Mouse (Mus musculus) forebrain, embryonic 15.5 days (tissue): Measurements from ENCODE around the gene 1300017J02Rik. TPM values are rescaled to one million over a fixed set of nuclear protein-coding genes. Genes with fewer than 3 reads are reported as not detected.

Source experiments
- ATAC-seq: fragments of 200-750 bp; cut with Nextera tagmentation; replicated peaks from 2 replicates; pipeline ENCODE4 v1.8.0; 2017; ENCODE audit warnings: mild to moderate bottlenecking, moderate TSS enrichment, moderate library complexity
- H3K27ac ChIP-seq: fragments of 300-500 bp; sonication (generic); replicated peaks from 2 replicates; pipeline ENCODE4 v1.5.1; 2015; ENCODE audit warnings: mild to moderate bottlenecking, inconsistent platforms
- H3K27me3 ChIP-seq: fragments of 300-500 bp; sonication (generic); 2 replicates; pipeline ENCODE4 v1.6.1; 2015; ENCODE audit warnings: inconsistent platforms
- H3K36me3 ChIP-seq: fragments of 300-500 bp; sonication (generic); 2 replicates; pipeline ENCODE4 v1.6.1; 2015; ENCODE audit warnings: mild to moderate bottlenecking, inconsistent platforms
- H3K4me1 ChIP-seq: fragments of 300-500 bp; sonication (generic); 2 replicates; pipeline ENCODE4 v1.6.1; 2015; ENCODE audit warnings: inconsistent platforms
- H3K4me2 ChIP-seq: fragments of 300-500 bp; sonication (generic); replicated peaks from 2 replicates; pipeline ENCODE4 v1.6.1; 2015; ENCODE audit warnings: mild to moderate bottlenecking, inconsistent platforms
- H3K4me3 ChIP-seq: fragments of 300-500 bp; sonication (generic); 2 replicates; pipeline ENCODE4 v1.5.1; 2015; ENCODE audit warnings: mild to moderate bottlenecking, inconsistent platforms
- H3K9ac ChIP-seq: fragments of 300-500 bp; sonication (generic); replicated peaks from 2 replicates; pipeline ENCODE4 v1.6.1; 2015; ENCODE audit warnings: mild to moderate bottlenecking, inconsistent platforms
- H3K9me3 ChIP-seq: fragments of 300-500 bp; sonication (generic); 2 replicates; pipeline ENCODE4 v1.6.1; 2016; ENCODE audit warnings: inconsistent platforms
- WGBS: fragments of 180-500 bp; shearing (Covaris S2); methylation state at CpG from one replicate; pipeline ENCODE4 v1.1.7; 2015; ENCODE audit warnings: mixed read lengths; 5-methylcytosine and 5-hydroxymethylcytosine counted together
- polyA plus RNA-seq: library from polyadenylated mRNA; unstranded; fragments of >200 nt; fragmentation: Nextera tagmentation; extraction: Ambion mirVana; gene quantifications from 2 replicates; pipeline ENCODE4 v1.2.1, GENCODE M21; 2015

1300017J02Rik gene
- polyA plus RNA-seq, 1 experiment from 2014 or later = 1.6 TPM

DNA sequence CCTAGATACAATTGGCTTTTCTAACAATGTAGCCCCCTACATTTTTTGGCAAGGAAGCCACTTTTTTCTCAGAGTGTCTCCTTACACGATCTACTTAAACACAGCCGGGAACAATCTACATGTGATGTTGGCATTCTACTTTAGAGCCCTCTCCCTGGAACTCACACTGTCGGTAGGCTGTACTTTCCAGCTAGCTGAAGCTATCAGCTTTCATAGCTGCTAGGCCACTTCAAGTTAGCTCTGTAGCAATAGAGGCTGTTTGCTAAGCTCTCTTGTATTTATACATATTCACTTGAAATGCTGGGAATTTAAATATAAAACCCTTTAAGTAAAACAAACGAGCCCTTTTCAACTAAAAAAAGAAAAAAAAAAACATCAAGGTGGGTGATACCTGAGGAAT lies 2.6 kb downstream of the 1300017J02Rik start:
- Histone ChIP-seq H3K27ac (no peak overlapping the region), H3K4me1 (peaks cover 23% of the 10 kb centered on the region), H3K9me3 (no peaks in the 10 kb centered on the region), H3K4me2 (no peak overlapping the region), H3K9ac (no peak overlapping the region), H3K4me3 (no peak overlapping the region), H3K27me3 (no peaks in the 10 kb centered on the region), H3K36me3 (no peaks in the 10 kb centered on the region)
- ATAC-seq = no peak
- WGBS = 86% methylated on average over 4 of the region's 4 CpGs

DNA sequence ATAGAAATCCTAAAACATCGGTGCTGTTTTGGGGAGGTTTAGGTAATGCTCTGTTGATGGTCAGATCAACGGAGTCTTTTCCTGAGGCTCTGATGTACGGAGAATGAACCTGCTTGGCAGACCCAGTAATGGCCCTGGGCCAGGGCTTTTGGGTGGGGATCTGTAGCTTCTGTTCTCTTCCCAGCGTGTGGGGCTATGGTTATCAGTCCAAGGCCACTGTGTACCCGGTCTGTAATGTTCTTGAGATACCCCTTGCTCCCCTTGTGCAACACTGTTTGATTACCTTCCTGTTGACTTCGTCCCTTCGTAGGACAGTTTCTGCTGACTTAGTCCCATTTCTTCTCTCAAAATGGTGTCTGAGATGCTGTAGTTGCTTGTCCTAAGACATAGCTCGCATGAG lies 3.8 kb downstream of the 1300017J02Rik start:
- Histone ChIP-seq H3K27ac (no peak overlapping the region), H3K36me3 (no peaks in the 10 kb centered on the region), H3K4me2 (no peak overlapping the region), H3K4me1 (peaks cover 12% of the 10 kb centered on the region), H3K27me3 (no peaks in the 10 kb centered on the region), H3K9ac (no peak overlapping the region), H3K4me3 (no peak overlapping the region), H3K9me3 (no peaks in the 10 kb centered on the region)
- 91% methylated on average over 8 of the region's 8 CpGs for WGBS
- ATAC-seq = no peak

DNA sequence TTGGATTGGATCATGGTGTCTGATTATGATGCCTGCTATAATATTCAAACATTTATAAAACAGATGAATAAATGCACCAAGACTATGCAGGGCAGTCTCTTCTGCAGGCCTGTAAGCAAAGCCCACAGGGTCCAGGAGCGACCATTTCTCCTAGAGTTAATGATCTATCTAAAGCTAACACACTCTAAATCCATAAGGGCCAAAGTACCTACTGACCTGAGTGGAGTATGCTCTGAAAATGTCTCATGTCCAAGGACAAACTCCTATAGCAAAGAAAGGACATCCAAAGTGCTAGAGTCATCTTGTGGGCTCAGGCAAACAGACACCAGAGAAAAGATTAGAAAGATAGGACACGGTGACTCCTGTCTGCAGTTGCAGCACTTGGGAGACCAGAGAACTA lies 10.4 kb downstream of the 1300017J02Rik start:
- H3K27ac ChIP-seq = no peak overlapping the region
- 95% methylated on average over 2 of the region's 2 CpGs for WGBS
- no peaks in the 10 kb centered on the region for H3K4me1 ChIP-seq
- no peak overlapping the region for H3K4me3 ChIP-seq
- no peak overlapping the region for H3K4me2 ChIP-seq
- ATAC-seq = no peak
- no peaks in the 10 kb centered on the region for H3K9me3 ChIP-seq
- no peak overlapping the region for H3K9ac ChIP-seq
- H3K27me3 ChIP-seq = no peaks in the 10 kb centered on the region
- no peaks in the 10 kb centered on the region for H3K36me3 ChIP-seq

DNA sequence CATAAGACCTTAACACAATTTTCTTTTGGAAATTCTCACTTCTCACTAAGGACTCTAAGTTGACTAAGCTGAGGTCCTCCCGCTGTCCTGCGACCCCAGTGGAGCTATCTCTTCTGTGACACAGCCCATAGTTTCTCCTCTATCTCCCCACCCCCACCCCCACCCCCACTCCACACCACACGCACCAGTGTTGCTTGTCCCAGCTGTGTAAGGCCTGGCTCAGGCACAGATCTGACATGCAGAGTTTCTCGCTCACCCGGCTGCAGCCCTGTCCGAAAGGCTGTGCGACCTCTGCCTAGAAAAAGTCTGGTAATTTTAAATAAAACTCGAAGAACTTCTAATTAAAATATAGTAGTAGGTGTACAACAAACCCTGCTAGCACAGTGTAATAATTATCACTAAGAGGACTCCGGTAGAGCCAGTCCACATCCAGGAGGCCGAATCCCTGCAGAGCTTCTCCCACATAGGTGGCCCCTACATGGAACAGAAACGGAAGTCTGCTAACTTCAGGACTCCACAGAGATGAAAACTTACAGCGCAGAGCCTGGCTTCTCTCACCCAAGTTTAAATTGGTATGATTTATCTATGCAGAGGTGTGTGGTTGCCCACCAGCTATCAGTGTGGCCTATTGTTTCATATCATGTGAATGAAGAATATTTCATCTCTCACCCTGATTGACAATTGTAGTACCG lies 16.2 kb downstream of the 1300017J02Rik start:
- Histone ChIP-seq H3K4me1 (no peaks in the 10 kb centered on the region), H3K9ac (no peak overlapping the region), H3K27me3 (no peaks in the 10 kb centered on the region)

DNA sequence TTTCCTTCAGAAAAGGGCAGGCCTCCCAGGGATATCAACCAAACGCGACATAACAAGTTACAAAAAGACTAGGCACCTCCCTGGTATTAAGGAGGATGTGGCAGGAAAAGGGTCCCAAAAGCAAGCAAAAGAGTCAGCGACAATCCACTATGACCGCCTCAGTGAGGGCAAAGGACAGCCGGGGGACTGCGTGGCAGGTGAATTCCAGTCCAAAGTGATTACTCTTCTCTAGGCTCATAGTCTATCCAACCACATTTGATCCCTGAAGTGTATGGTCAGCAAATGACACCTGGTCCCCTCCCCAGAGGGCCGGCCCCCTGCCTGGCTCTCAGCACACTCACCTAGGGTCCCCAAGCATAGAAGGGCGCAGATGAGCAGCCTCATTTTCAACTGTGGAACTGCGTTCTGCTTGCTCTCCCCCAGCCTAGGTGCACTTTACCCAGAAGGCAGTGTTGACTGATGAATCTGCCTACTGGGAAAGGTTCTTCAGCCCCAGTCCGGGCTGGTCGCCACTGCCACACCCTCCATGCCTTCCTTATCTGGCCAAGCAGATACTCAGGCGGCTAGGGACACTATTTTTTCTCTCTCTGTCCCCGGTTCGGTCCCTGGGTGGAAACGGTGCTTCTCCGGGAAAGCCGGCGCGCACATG lies 16.9 kb downstream of the 1300017J02Rik start:
- WGBS = 90% methylated on average over 19 of the region's 19 CpGs
- Histone ChIP-seq H3K4me2 (no peak overlapping the region), H3K36me3 (no peaks in the 10 kb centered on the region), H3K4me3 (no peak overlapping the region), H3K27me3 (no peaks in the 10 kb centered on the region), H3K4me1 (no peaks in the 10 kb centered on the region), H3K9ac (no peak overlapping the region), H3K27ac (no peak overlapping the region), H3K9me3 (no peaks in the 10 kb centered on the region)
- ATAC-seq = no peak

More for the DNA sequence above, 16.2 kb downstream of the 1300017J02Rik start:
- ATAC-seq = no peak
- 92% methylated on average over 13 of the region's 13 CpGs for WGBS
- Histone ChIP-seq H3K4me2 (no peak overlapping the region), H3K27ac (no peak overlapping the region), H3K9me3 (no peaks in the 10 kb centered on the region), H3K36me3 (no peaks in the 10 kb centered on the region), H3K4me3 (no peak overlapping the region)

DNA sequence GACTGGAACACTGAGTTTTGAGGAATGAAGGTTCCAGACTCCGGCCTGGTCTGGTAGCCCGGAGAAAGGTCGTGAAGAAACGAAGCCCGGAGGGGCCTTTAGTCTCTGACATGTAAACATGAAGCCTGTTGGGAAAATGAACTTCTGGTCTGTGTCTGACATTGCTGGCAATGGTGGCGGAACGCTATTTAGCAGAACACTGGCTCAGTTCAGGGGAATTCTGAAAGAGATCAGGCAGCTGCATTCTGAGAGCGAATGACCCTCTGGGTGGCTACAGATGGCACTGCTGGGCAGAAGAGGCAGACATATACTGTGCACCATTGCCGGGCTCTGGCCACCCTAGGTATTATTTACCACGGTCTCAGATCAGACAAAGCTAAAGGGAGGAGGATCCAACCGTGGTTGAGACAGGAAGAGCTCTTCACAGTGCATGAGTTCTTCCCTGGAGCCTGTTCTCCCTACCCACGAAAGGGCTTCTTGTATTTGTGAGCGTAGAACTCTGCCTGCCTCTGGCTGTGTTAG lies 17.9 kb downstream of the 1300017J02Rik start:
- no peak overlapping the region for H3K9ac ChIP-seq
- H3K27me3 ChIP-seq = no peaks in the 10 kb centered on the region
- no peak overlapping the region for H3K4me2 ChIP-seq
- no peaks in the 10 kb centered on the region for H3K36me3 ChIP-seq
- no peaks in the 10 kb centered on the region for H3K4me1 ChIP-seq
- ATAC-seq = no peak
- no peak overlapping the region for H3K27ac ChIP-seq
- 84% methylated on average over 13 of the region's 13 CpGs for WGBS
- no peak overlapping the region for H3K4me3 ChIP-seq
- no peaks in the 10 kb centered on the region for H3K9me3 ChIP-seq

DNA sequence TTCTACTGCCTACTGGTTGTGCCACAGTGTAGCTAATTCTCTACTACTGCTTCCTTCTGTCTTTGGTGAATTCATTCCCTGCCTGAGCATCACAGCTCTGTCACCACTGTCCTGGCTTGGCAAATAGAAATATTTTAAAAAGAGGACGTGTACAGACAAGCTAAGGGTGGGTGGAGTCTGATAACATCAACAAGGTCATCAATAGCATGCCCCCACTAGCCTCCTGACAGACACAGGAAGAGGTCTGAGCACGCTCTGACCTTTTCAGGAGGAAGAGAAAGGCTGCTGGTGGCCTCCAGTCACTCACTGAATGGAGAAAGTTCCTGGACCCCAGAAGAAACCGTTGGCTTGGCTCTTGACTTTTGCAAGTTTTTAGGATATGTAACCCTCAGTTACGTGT lies 18.5 kb downstream of the 1300017J02Rik start:
- WGBS = 65% methylated on average over 4 of the region's 4 CpGs

DNA sequence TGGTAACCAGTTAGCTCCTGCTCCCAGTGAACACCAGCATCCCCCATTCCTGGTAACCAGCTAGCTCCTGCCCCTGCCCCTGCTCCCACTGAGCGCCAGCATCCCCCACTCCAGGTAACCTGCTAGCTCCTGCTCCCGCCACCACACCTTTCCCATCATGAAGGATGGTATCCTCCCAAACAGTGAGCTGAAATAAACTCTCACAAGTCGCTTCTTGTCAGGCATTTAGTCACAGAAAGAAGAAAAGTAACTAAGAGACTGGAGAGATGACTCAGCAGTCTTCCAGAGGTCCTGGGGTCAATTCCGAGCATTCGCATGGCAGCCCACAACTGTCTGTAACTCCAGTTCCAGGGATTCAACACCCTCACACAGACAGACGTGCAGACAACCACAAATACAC lies 28.0 kb downstream of the 1300017J02Rik start:
- Histone ChIP-seq H3K4me3 (no peak overlapping the region), H3K9me3 (no peaks in the 10 kb centered on the region), H3K27ac (no peak overlapping the region), H3K36me3 (no peaks in the 10 kb centered on the region), H3K9ac (no peak overlapping the region), H3K27me3 (no peaks in the 10 kb centered on the region), H3K4me2 (no peak overlapping the region), H3K4me1 (no peaks in the 10 kb centered on the region)
- WGBS = 92% methylated on average over 6 of the region's 6 CpGs
- ATAC-seq = no peak

More for the DNA sequence above, 18.5 kb downstream of the 1300017J02Rik start:
- Histone ChIP-seq H3K4me2 (no peak overlapping the region), H3K9me3 (no peaks in the 10 kb centered on the region), H3K4me3 (no peak overlapping the region), H3K9ac (no peak overlapping the region), H3K27ac (no peak overlapping the region), H3K36me3 (no peaks in the 10 kb centered on the region), H3K4me1 (no peaks in the 10 kb centered on the region), H3K27me3 (no peaks in the 10 kb centered on the region)
- no peak for ATAC-seq

DNA sequence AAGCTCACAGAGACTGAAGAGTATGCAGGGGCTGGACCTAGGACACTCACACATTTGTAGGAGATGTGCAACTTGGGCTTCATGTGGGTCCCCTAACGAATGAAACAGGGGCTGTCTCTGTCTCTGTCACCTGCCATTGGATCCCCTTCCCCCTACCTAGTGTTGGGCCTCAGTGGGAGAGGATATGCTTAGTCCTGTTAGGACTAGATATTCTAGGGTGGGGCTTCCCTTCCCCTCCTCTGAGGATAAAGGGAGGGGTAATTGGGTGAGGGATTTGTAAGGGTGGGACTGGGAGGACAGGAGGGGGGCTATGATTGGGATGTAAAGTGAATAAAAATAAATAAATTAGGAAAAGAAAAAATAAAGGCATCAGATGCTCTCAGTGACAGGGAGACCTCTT lies 29.2 kb downstream of the 1300017J02Rik start:
- ATAC-seq = no peak
- H3K4me2 ChIP-seq = no peak overlapping the region
- no peaks in the 10 kb centered on the region for H3K36me3 ChIP-seq
- H3K9me3 ChIP-seq = no peaks in the 10 kb centered on the region
- no peak overlapping the region for H3K27ac ChIP-seq
- no peaks in the 10 kb centered on the region for H3K27me3 ChIP-seq
- no peak overlapping the region for H3K4me3 ChIP-seq
- H3K9ac ChIP-seq = no peak overlapping the region
- H3K4me1 ChIP-seq = peaks cover 5% of the 10 kb centered on the region; the same call in 1 of the 2 replicates
- 63% methylated on average over 1 of the region's 1 CpGs for WGBS

DNA sequence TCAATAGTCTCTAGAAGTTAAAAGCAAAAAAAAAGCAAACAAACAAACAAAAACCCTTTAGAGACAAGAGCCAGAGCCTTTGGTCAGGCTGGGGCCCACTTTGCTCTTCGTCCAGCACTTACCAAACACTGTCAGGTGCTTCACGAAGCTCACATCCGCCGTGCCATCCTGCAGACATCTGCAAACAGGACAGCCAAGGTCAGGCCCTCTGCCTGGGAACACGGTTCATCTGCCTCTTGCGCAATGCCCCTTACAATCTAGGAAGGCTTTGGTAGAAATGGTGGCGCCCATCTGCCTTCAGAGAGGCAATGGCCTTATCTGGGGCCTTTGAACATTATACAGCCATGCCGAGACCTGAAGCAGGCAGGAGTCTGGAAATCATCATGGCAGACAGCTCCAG lies 30.1 kb downstream of the 1300017J02Rik start:
- H3K27me3 ChIP-seq = no peaks in the 10 kb centered on the region
- H3K36me3 ChIP-seq = no peaks in the 10 kb centered on the region
- peaks cover 5% of the 10 kb centered on the region; the same call in 1 of the 2 replicates for H3K4me1 ChIP-seq
- WGBS = 93% methylated on average over 8 of the region's 8 CpGs
- no peaks in the 10 kb centered on the region for H3K9me3 ChIP-seq
- no peak overlapping the region for H3K4me3 ChIP-seq
- H3K9ac ChIP-seq = no peak overlapping the region
- H3K27ac ChIP-seq = no peak overlapping the region
- no peak for ATAC-seq
- H3K4me2 ChIP-seq = no peak overlapping the region

DNA sequence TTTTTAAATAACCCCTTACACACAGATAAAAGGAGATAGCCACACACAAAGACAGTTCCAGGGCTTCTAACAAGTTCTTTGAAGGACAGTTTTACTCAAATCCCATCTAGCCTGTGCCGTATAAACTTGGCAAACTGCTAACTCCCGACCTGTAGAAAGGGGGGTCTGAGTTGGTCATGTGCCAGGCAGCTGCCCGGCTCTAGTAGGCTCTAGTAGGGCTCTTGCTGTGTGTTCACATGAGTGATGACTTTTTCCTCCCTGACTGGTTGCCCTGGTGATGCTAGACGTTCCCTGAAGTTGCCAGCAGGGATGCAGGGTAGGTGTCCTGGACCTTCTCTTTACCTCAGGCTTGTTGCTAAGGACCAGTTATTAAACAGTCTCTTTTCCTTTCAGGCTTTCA lies 33.8 kb downstream of the 1300017J02Rik start:
- no peak overlapping the region for H3K4me3 ChIP-seq
- H3K9ac ChIP-seq = no peak overlapping the region
- H3K4me1 ChIP-seq = peaks cover 5% of the 10 kb centered on the region; the same call in 1 of the 2 replicates
- H3K36me3 ChIP-seq = no peaks in the 10 kb centered on the region
- no peak for ATAC-seq
- no peak overlapping the region for H3K27ac ChIP-seq
- H3K9me3 ChIP-seq = no peaks in the 10 kb centered on the region
- no peak overlapping the region for H3K4me2 ChIP-seq
- WGBS = 25% methylated on average over 4 of the region's 4 CpGs
- H3K27me3 ChIP-seq = no peaks in the 10 kb centered on the region

DNA sequence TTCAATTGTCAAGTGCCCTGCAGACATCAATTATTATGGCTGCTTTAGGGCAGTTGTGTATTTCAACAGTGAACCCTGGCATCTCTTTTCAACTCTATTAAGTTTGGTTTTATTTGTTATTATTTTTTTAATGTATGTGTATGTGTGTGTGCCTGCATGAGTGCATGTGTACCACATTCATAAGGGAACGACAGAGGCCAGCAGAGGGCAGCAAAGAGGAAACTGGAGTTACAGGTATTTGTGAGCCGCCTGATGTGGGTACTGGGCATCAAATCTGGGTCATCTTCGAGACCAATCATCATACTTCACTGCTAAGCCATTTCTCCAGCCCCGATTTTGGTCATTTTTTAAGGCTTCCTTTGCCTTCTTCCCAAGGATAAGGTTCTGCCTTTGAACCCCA lies 39.1 kb downstream of the 1300017J02Rik start:
- Histone ChIP-seq H3K36me3 (no peaks in the 10 kb centered on the region), H3K27ac (no peak overlapping the region), H3K4me2 (no peak overlapping the region), H3K4me3 (no peak overlapping the region), H3K27me3 (no peaks in the 10 kb centered on the region), H3K4me1 (no peaks in the 10 kb centered on the region), H3K9me3 (no peaks in the 10 kb centered on the region), H3K9ac (no peak overlapping the region)
- ATAC-seq = no peak
- 92% methylated on average over 4 of the region's 4 CpGs for WGBS
